Mouse (Mus musculus) heart, adult 9 months (tissue): ENCODE measurements around the gene Dalrd3.
"Not testable (repeated sequence)": the region's sequence is repeated elsewhere in the genome, so short reads cannot be mapped to it uniquely, and the experiment has no call there.

Experiments
- DNase-seq, 2 experiments: peaks; one replicate each; pipeline ENCODE4 v3.0.0; 2022; ENCODE audit warnings: low spot score in 2 of 2

Dalrd3 gene

GRCm38 (mm10) chr9:108572321-108572720 lies 2.6 kb downstream of the Dalrd3 start:
- DNase-seq: no peak

- DNase-seq: no peak
Observed at GRCm38 (mm10) chr9:108573774-108574690, 4.3 kb downstream of the Dalrd3 start.

- no peak for DNase-seq
Observed at GRCm38 (mm10) chr9:108574921-108575320, 5.2 kb downstream of the Dalrd3 start.

- DNase-seq: no peak
Observed at GRCm38 (mm10) chr9:108575321-108576297, 5.9 kb downstream of the Dalrd3 start.

- DNase-seq: no peak
Observed at GRCm38 (mm10) chr9:108577025-108577424, 7.3 kb downstream of the Dalrd3 start.

GRCm38 (mm10) chr9:108577934-108578544 lies 8.4 kb downstream of the Dalrd3 start:
- peak; percentile 30 to 51 for DNase-seq

- DNase-seq: peak; percentile 91 to 93
Observed at GRCm38 (mm10) chr9:108578545-108579343, 9.1 kb downstream of the Dalrd3 start, which contains the start of gene Wdr6. Wdr6 (minus strand) TSS chr9:108578739.

GRCm38 (mm10) chr9:108579344-108579690 lies 9.6 kb downstream of the Dalrd3 start:
- no peak for DNase-seq

GRCm38 (mm10) chr9:108587571-108588180 lies 18.0 kb downstream of the Dalrd3 start:
- DNase-seq: peak; percentile 79 to 86

- no peak for DNase-seq
Observed at GRCm38 (mm10) chr9:108589229-108589628, 19.5 kb downstream of the Dalrd3 start.

- no peak for DNase-seq
Observed at GRCm38 (mm10) chr9:108591462-108591861, 21.8 kb downstream of the Dalrd3 start.

GRCm38 (mm10) chr9:108594354-108594753 lies 24.7 kb downstream of the Dalrd3 start:
- DNase-seq: no peak

- peak; percentile 72 to 73 for DNase-seq
Observed at GRCm38 (mm10) chr9:108596998-108597764, 27.5 kb downstream of the Dalrd3 start, which contains the start of gene P4htm. P4htm (minus strand) TSS chr9:108597667.

GRCm38 (mm10) chr9:108599021-108599566 lies 29.4 kb downstream of the Dalrd3 start:
- DNase-seq: no peak

- DNase-seq: no peak
Observed at GRCm38 (mm10) chr9:108600011-108600410, 30.3 kb downstream of the Dalrd3 start.

GRCm38 (mm10) chr9:108601986-108602385 lies 32.3 kb downstream of the Dalrd3 start:
- no peak for DNase-seq

- DNase-seq: not testable (repeated sequence)
Observed at GRCm38 (mm10) chr9:108607929-108608328, 38.2 kb downstream of the Dalrd3 start.

GRCm38 (mm10) chr9:108608889-108609288 lies 39.2 kb downstream of the Dalrd3 start:
- no peak for DNase-seq

GRCm38 (mm10) chr9:108611488-108611887 lies 41.8 kb downstream of the Dalrd3 start:
- DNase-seq: no peak
